Comparison of ENCODE assay signal across 28 mouse cellular contexts in genomic region chr6:125119387-125119786, GRCm38 (mm10). TPM values are rescaled to one million over a fixed set of nuclear protein-coding genes. Genes with fewer than 3 reads are reported as not detected.
DNase-seq lines count a peak whose midpoint lies in the region; ATAC-seq and TF ChIP-seq lines count a peak whose summit lies in the region.
"Had no signal": no experiment of that assay in that cellular context is flagged by ENCODE, and none has a peak within 500 bp of the region (broad histone marks: within the 10 kb centered on the region; RNA-seq: fewer than 3 reads in every experiment).

No protein-coding gene starts in this region.

- peak; percentile 53 for DNase-seq in kidney, adult 11 months
- DNase-seq in kidney, postnatal 10 days: no peak
- peak; percentile 45 to 52 for DNase-seq in kidney, adult 8-10 months
- peak; percentile 70 for DNase-seq in liver, adult 2 months (ENCODE audit: extremely low read depth, low read depth, low spot score)
- DNase-seq in liver, embryonic 11.5 days (ENCODE audit: low spot score): no peak
- DNase-seq: adrenal gland, postnatal 10 days; adrenal gland, postnatal 36 days; B cell, adult 2 months; cerebellum, adult 18-20 months; cerebellum, adult 9-10 months; cerebellum, postnatal 14 days; gastrocnemius, postnatal 10 days; gastrocnemius, postnatal 36 days; heart, postnatal 10 days; heart, postnatal 36 days had no signal

- H3K27me3 ChIP-seq in kidney, embryonic 16.5 days (ENCODE audit: insufficient read depth, low read length): no peaks in the 10 kb centered on the region
- no peaks in the 10 kb centered on the region for H3K27me3 ChIP-seq in liver, adult 2 months (ENCODE audit: control insufficient read depth, insufficient read depth, low read length)
- no peaks in the 10 kb centered on the region for H3K27me3 ChIP-seq in liver, embryonic 11.5 days (replicated peaks; ENCODE audit: control insufficient read depth, insufficient read depth, low read length)
- H3K27me3 ChIP-seq: CH12.LX; forebrain, embryonic 13.5 days; heart, embryonic 12.5 days; heart, embryonic 15.5 days; hindbrain, embryonic 13.5 days; Patski had no signal

- H3K9ac ChIP-seq in kidney, embryonic 16.5 days (replicated peaks; ENCODE audit: low read length): no peak overlapping the region
- no peak overlapping the region for H3K9ac ChIP-seq in liver, adult 2 months (ENCODE audit: low read depth, low read length)
- no peak overlapping the region for H3K9ac ChIP-seq in liver, embryonic 11.5 days (ENCODE audit: low read depth, low read length)
- H3K9ac ChIP-seq: forebrain, embryonic 13.5 days; heart, embryonic 12.5 days; heart, embryonic 15.5 days; hindbrain, embryonic 13.5 days had no signal

- H3K4me1 ChIP-seq in kidney, embryonic 16.5 days (ENCODE audit: insufficient read depth, low read length): no peaks in the 10 kb centered on the region
- no peaks in the 10 kb centered on the region for H3K4me1 ChIP-seq in liver, adult 2 months (ENCODE audit: control insufficient read depth, insufficient read depth, low read length)
- H3K4me1 ChIP-seq in liver, embryonic 11.5 days (replicated peaks; ENCODE audit: control insufficient read depth, insufficient read depth, low read length): no peaks in the 10 kb centered on the region
- H3K4me1 ChIP-seq: forebrain, embryonic 10.5 days; forebrain, embryonic 13.5 days; heart, embryonic 12.5 days; heart, embryonic 15.5 days; hindbrain, embryonic 10.5 days; hindbrain, embryonic 13.5 days had no signal

- H3K36me3 ChIP-seq in kidney, embryonic 16.5 days (ENCODE audit: insufficient read depth, low read length): peaks cover 93% of the 10 kb centered on the region
- peaks cover 69% of the 10 kb centered on the region for H3K36me3 ChIP-seq in liver, adult 2 months (ENCODE audit: control insufficient read depth, insufficient read depth, low read length)
- H3K36me3 ChIP-seq in liver, embryonic 11.5 days (ENCODE audit: control insufficient read depth, insufficient read depth, low read length): peaks cover 74% of the 10 kb centered on the region

- no peak overlapping the region for H3K4me3 ChIP-seq in kidney, embryonic 16.5 days (ENCODE audit: low read length)
- no peak overlapping the region for H3K4me3 ChIP-seq in liver, adult 2 months (ENCODE audit: insufficient read depth, low read depth, low read length)
- no peak overlapping the region for H3K4me3 ChIP-seq in liver, embryonic 11.5 days (ENCODE audit: low read depth, low read length)
- H3K4me3 ChIP-seq: forebrain, embryonic 10.5 days; forebrain, embryonic 13.5 days; heart, embryonic 12.5 days; heart, embryonic 15.5 days; hindbrain, embryonic 10.5 days; hindbrain, embryonic 13.5 days had no signal

- no peak for ATAC-seq in kidney, embryonic 16.5 days (ENCODE audit: low FRiP score, low TSS enrichment)
- no peak for ATAC-seq in liver, embryonic 11.5 days (replicated peaks; ENCODE audit: low FRiP score)
- ATAC-seq: forebrain, embryonic 13.5 days; forebrain, embryonic 16.5 days; hindbrain, embryonic 16.5 days; Patski had no signal

- no peak overlapping the region for H3K27ac ChIP-seq in kidney, embryonic 16.5 days (ENCODE audit: low read length)
- H3K27ac ChIP-seq in liver, adult 2 months (replicated peaks; ENCODE audit: insufficient read depth, low read depth, low read length): no peak overlapping the region
- H3K27ac ChIP-seq in liver, embryonic 11.5 days (ENCODE audit: low read depth, low read length): no peak overlapping the region
- H3K27ac ChIP-seq: forebrain, embryonic 10.5 days; forebrain, embryonic 13.5 days; heart, embryonic 15.5 days; hindbrain, embryonic 10.5 days; hindbrain, embryonic 13.5 days had no signal

- H3K4me2 ChIP-seq in kidney, embryonic 16.5 days (replicated peaks; ENCODE audit: low read depth, low read length): no peak overlapping the region
- no peak overlapping the region for H3K4me2 ChIP-seq in liver, embryonic 11.5 days
- H3K4me2 ChIP-seq: forebrain, embryonic 13.5 days; heart, embryonic 12.5 days; heart, embryonic 15.5 days; hindbrain, embryonic 13.5 days had no signal

- H3K79me2 ChIP-seq in liver, adult 2 months (ENCODE audit: control insufficient read depth, insufficient read depth, low read length): no peaks in the 10 kb centered on the region

- WGBS in kidney, embryonic 16.5 days: 90% methylated on average over 8 of the region's 8 CpGs
- 54% methylated on average over 8 of the region's 8 CpGs for WGBS in liver, adult 2 months
- WGBS in liver, embryonic 11.5 days: 94% methylated on average over 8 of the region's 8 CpGs

- TF ChIP-seq POLR2A in liver, adult 2 months (IDR thresholded peaks at IDR 0.05; ENCODE audit: extremely low read depth, insufficient read depth, low read length): no peak

- H3K9me3 ChIP-seq in kidney, embryonic 16.5 days (ENCODE audit: low read length): no peaks in the 10 kb centered on the region
- H3K9me3 ChIP-seq in liver, embryonic 11.5 days (ENCODE audit: control insufficient read depth, low read length): no peaks in the 10 kb centered on the region
- H3K9me3 ChIP-seq: forebrain, embryonic 10.5 days; forebrain, embryonic 13.5 days; G1E; heart, embryonic 12.5 days; heart, embryonic 15.5 days; hindbrain, embryonic 10.5 days; hindbrain, embryonic 13.5 days had no signal

- no peak for TF ChIP-seq CTCF in liver, adult 2 months (IDR thresholded peaks at IDR 0.05; ENCODE audit: low read depth, low read length)

RNA-seq across cellular contexts. Expression of gene Nop2, which starts 12.3 kb away (rescaled TPM):
- 68.6 and 69.3 TPM in 2 replicates for polyA plus RNA-seq in kidney, embryonic 16.5 days (2015; fragmentation: Nextera tagmentation; extraction: Ambion mirVana)
- 8.2 and 9.7 TPM in 2 replicates for total RNA-seq in liver, adult 2 months (2014; rRNA removed)
- 7.7 and 11.0 TPM in 2 replicates for polyA plus RNA-seq in liver, adult 2 months (2012; rRNA removed)
- polyA plus RNA-seq in liver, embryonic 11.5 days (2014; fragmentation: Nextera tagmentation; extraction: Ambion mirVana): 114 and 125 TPM in 2 replicates

RNA-seq across cellular contexts. Expression of gene Chd4, which starts 23.6 kb away (rescaled TPM):
- 72.0 and 80.4 TPM in 2 replicates for polyA plus RNA-seq in kidney, embryonic 16.5 days (2015; fragmentation: Nextera tagmentation; extraction: Ambion mirVana)
- total RNA-seq in liver, adult 2 months (2014; rRNA removed): 30.0 and 30.5 TPM in 2 replicates
- 14.0 and 14.4 TPM in 2 replicates for polyA plus RNA-seq in liver, adult 2 months (2012; rRNA removed)
- polyA plus RNA-seq in liver, embryonic 11.5 days (2014; fragmentation: Nextera tagmentation; extraction: Ambion mirVana): 62.5 and 71.6 TPM in 2 replicates

RNA-seq across cellular contexts. Expression of gene Iffo1, which starts 25.7 kb away (rescaled TPM):
- 7.9 and 8.7 TPM in 2 replicates for polyA plus RNA-seq in kidney, embryonic 16.5 days (2015; fragmentation: Nextera tagmentation; extraction: Ambion mirVana)
- 2.5 and 2.6 TPM in 2 replicates for total RNA-seq in liver, adult 2 months (2014; rRNA removed)
- 7.5 and 9.9 TPM in 2 replicates for polyA plus RNA-seq in liver, adult 2 months (2012; rRNA removed)
- 7.7 and 9.9 TPM in 2 replicates for polyA plus RNA-seq in liver, embryonic 11.5 days (2014; fragmentation: Nextera tagmentation; extraction: Ambion mirVana)

RNA-seq across cellular contexts. Expression of gene Gapdh, which starts 46.9 kb away (rescaled TPM):
- polyA plus RNA-seq in kidney, embryonic 16.5 days (2015; fragmentation: Nextera tagmentation; extraction: Ambion mirVana): 2,036 and 2,102 TPM in 2 replicates
- total RNA-seq in liver, adult 2 months (2014; rRNA removed): 1,072 and 1,474 TPM in 2 replicates
- polyA plus RNA-seq in liver, adult 2 months (2012; rRNA removed): 2,601 and 2,951 TPM in 2 replicates
- 2,450 and 2,526 TPM in 2 replicates for polyA plus RNA-seq in liver, embryonic 11.5 days (2014; fragmentation: Nextera tagmentation; extraction: Ambion mirVana)

RNA-seq across cellular contexts. Expression of gene Lpar5, which starts 51.7 kb away (rescaled TPM):
- polyA plus RNA-seq in kidney, embryonic 16.5 days (2015; fragmentation: Nextera tagmentation; extraction: Ambion mirVana): 0.30 and 0.60 TPM in 2 replicates
- total RNA-seq in liver, adult 2 months (2014; rRNA removed): 0.27 TPM in 1 of 2 replicates, not detected in the other
- 0.42 and 1.2 TPM in 2 replicates for polyA plus RNA-seq in liver, adult 2 months (2012; rRNA removed)
- 2.6 and 3.2 TPM in 2 replicates for polyA plus RNA-seq in liver, embryonic 11.5 days (2014; fragmentation: Nextera tagmentation; extraction: Ambion mirVana)
- total RNA-seq: gastrocnemius, adult 18-20 months; gastrocnemius, postnatal 36 days had no signal
- polyA plus RNA-seq: Patski had no signal

Comparison
In these comparisons a context has a peak if more than half of its experiments do, and no peak if none do; other contexts are left out.
1. DNase-seq: peak in kidney, adult 11 months (single experiment), kidney, adult 8-10 months (2 of 2) and liver, adult 2 months (single experiment); none in kidney, postnatal 10 days (single experiment) and liver, embryonic 11.5 days (single experiment).